Mouse (Mus musculus): Measurements from ENCODE around the gene Rapsn. TPM values are rescaled to one million over a fixed set of nuclear protein-coding genes. Genes with fewer than 3 reads are reported as not detected.

Rapsn gene
- total and polyA plus RNA-seq, 2 experiments from 2014 or later = 32.6 to 62.0 TPM

DNA sequence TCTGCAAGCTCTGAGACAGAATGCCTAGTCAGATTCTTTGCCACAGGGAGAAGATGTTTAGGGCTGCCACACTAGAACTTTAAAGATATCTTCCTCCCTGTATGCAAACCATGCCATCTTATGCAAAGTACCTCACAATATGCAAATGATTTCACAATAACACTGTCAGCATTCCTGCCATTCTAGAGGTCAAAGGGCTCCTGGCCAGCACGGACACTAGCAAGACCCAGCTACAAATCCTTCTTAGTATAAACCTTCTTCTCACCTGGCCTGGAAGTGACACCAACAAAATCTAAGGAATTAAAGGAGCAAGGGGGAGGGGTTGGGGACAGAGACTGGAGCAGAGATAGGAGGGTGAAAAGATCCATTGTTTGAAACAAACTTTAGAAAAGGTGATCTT is 36.7 kb downstream of the Rapsn start:
- no peak for TF ChIP-seq CTCF (IDR thresholded peaks at IDR 0.05; ENCODE audit: low read depth)
- TF ChIP-seq EP300 (IDR thresholded peaks at IDR 0.05; ENCODE audit: low read depth) = no peak
- 31% methylated on average over 1 of the region's 1 CpGs for WGBS

DNA sequence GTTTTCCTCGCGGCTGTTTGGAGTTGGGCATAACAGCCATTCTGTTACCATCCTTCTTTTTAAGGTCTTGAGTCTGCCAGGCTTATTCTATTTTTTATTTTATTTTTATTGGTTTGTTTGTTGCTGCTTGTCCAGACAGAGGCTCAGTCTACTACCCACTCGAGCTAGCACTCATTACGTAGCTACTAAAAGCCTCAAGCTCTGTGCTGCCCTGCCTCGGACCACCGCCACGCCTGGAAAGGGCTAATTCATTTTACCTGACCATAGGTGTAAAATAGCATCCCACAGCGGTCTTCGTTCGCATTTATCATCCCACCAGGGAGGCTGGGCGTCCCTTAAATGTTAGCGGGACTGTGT is 42.5 kb downstream of the Rapsn start:
- H3K27me3 ChIP-seq (ENCODE audit: control insufficient read depth, insufficient read depth, low read length) = no peaks in the 10 kb centered on the region
- TF ChIP-seq CTCF (IDR thresholded peaks at IDR 0.05; ENCODE audit: low read depth) (no peak), EP300 (IDR thresholded peaks at IDR 0.05; ENCODE audit: low read depth) (no peak)
- H3K9me3 ChIP-seq (replicated peaks; ENCODE audit: control insufficient read depth, low read length) = no peaks in the 10 kb centered on the region
- H3K27ac ChIP-seq (ENCODE audit: low read depth) = no peak overlapping the region
- H3K4me1 ChIP-seq (ENCODE audit: control insufficient read depth, insufficient read depth) = no peaks in the 10 kb centered on the region
- no peak for ATAC-seq (ENCODE audit: insufficient read depth, low read depth)
- no peak for DNase-seq (ENCODE audit: low spot score)
- H3K9ac ChIP-seq (replicated peaks; ENCODE audit: low read depth, low read length) = peak overlapping the region; percentile 69; the same call in 1 of the 2 replicates
- peak overlapping the region; percentile 60 for H3K4me3 ChIP-seq (ENCODE audit: low read depth, low read length)
- H3K4me2 ChIP-seq (ENCODE audit: low read depth, low read length) = peak overlapping the region; percentile 97
- WGBS = 29% methylated on average over 12 of the region's 12 CpGs
- no peaks in the 10 kb centered on the region for H3K36me3 ChIP-seq (replicated peaks; ENCODE audit: control insufficient read depth, insufficient read depth, low read length)

More for the DNA sequence above, 36.7 kb downstream of the Rapsn start:
- DNase-seq (ENCODE audit: low spot score) (no peak), ATAC-seq (ENCODE audit: insufficient read depth, low read depth) (no peak)
- Histone ChIP-seq H3K27ac (ENCODE audit: low read depth) (no peak overlapping the region), H3K36me3 (replicated peaks; ENCODE audit: control insufficient read depth, insufficient read depth, low read length) (0 out of 2 replicates have a peak, but pooled peaks cover 4% of the 10 kb centered on the region), H3K9me3 (replicated peaks; ENCODE audit: control insufficient read depth, low read length) (no peaks in the 10 kb centered on the region), H3K4me2 (ENCODE audit: low read depth, low read length) (no peak overlapping the region), H3K9ac (replicated peaks; ENCODE audit: low read depth, low read length) (no peak overlapping the region), H3K4me3 (ENCODE audit: low read depth, low read length) (no peak overlapping the region), H3K4me1 (ENCODE audit: control insufficient read depth, insufficient read depth) (peaks cover 20% of the 10 kb centered on the region), H3K27me3 (ENCODE audit: control insufficient read depth, insufficient read depth, low read length) (no peaks in the 10 kb centered on the region)

DNA sequence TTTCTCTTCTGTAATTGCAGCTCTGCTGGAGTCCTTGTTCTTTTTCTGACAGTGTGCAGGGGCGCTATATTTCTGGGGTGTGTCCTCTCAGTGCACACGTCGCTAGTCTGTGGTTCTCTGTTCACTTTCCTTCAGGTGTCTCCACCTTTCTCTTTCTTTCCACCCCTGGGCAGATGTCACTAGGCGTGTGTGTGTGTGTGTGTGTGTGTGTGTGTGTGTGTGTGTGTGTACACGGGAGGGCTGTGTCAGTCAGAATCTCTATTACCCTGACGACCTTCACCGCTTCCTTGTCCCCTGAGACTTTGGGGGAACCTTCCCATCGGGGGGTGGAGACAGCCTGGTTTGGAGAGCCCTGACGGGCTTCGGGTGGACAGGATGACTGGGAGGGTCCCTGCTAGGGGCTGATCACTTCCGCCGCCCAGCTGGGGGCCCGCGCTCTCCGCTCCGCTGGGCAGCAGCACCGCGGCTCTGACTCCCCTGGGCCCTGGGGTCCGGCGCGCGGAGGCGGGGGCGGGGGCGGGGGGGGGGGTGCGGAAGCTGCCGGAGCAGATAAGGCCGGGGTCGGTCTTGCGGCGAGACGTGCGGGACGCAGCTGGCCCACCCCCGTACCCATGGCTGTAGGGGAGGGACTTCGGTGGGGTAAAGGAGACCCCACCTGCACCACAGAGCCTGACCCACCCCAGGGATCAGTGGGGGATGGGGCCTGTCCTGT is 43.0 kb downstream of the Rapsn start:
- Histone ChIP-seq H3K9me3 (replicated peaks; ENCODE audit: control insufficient read depth, low read length) (no peaks in the 10 kb centered on the region), H3K4me3 (ENCODE audit: low read depth, low read length) (peak overlapping the region; percentile 60), H3K36me3 (replicated peaks; ENCODE audit: control insufficient read depth, insufficient read depth, low read length) (no peaks in the 10 kb centered on the region), H3K9ac (replicated peaks; ENCODE audit: low read depth, low read length) (peak overlapping the region; percentile 69), H3K4me1 (ENCODE audit: control insufficient read depth, insufficient read depth) (no peaks in the 10 kb centered on the region), H3K27ac (ENCODE audit: low read depth) (no peak overlapping the region), H3K4me2 (ENCODE audit: low read depth, low read length) (peak overlapping the region; percentile 97), H3K27me3 (ENCODE audit: control insufficient read depth, insufficient read depth, low read length) (no peaks in the 10 kb centered on the region)
- ATAC-seq (ENCODE audit: insufficient read depth, low read depth) = peak; percentile 64
- WGBS = under 1% methylated on average over 21 of the region's 36 CpGs
- DNase-seq (ENCODE audit: low spot score) = peak; percentile 20
- TF ChIP-seq EP300 (IDR thresholded peaks at IDR 0.05; ENCODE audit: low read depth) (no peak), CTCF (IDR thresholded peaks at IDR 0.05; ENCODE audit: low read depth) (no peak)

DNA sequence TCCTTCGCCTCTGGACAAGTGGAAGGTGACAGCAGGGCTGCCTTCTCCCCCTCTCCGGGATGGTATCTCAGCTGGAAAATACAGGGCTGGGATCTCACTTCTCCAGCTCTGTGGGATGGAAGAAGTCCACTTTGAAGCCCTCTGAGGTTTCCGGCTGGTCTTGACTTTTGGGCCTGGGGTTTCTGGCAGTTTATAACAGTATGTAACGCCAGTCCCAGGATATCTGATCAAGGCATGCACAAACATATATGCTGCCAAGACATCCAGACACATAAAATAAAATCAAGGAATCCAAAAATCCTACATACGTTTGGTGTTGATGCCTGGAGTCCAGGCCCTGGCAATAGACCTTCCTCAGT is 43.6 kb downstream of the Rapsn start:
- no peak overlapping the region for H3K27ac ChIP-seq (ENCODE audit: low read depth)
- peak overlapping the region; percentile 97 for H3K4me2 ChIP-seq (ENCODE audit: low read depth, low read length)
- ATAC-seq (ENCODE audit: insufficient read depth, low read depth) = no peak

DNA sequence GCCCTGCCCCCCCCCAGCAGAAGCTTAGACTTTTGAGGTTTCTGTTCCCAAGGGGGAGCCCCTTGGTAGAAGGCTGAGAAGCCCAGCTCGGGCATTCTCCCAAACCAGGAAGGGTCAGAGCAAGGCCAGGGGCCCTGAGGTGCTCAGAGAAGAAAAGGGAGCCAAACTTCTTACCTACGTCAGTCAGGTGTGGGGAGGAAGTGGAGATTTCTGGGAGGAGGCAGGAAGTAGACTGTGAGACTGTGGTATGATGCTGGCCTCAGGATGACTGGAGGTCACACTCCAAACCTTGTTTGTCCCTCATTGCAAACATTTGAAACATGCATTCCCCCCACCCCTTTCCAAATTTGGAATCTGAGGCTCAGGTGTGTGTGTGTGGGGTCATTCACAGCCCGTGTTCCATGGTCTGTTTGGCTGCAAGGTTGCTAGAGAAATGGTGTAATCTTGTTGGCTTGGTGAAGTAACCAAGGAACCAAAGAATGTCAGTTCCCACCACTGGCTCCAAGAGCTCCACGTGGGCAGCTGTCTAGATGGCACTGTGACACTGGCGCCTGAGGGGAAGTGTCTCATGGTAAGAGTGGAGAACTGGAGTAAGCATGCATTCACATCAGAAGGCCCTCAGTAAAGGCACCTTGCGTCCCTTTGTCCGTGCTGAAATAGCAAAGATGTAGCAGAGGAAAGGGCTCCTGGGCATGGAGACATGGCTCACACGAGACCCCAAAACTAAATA is 45.5 kb downstream of the Rapsn start:
- WGBS = 70% methylated on average over 8 of the region's 8 CpGs
- H3K27me3 ChIP-seq (ENCODE audit: control insufficient read depth, insufficient read depth, low read length) = no peaks in the 10 kb centered on the region
- H3K27ac ChIP-seq (ENCODE audit: low read depth) = no peak overlapping the region
- no peak overlapping the region for H3K4me2 ChIP-seq (ENCODE audit: low read depth, low read length)
- TF ChIP-seq EP300 (IDR thresholded peaks at IDR 0.05; ENCODE audit: low read depth) = no peak
- TF ChIP-seq CTCF (IDR thresholded peaks at IDR 0.05; ENCODE audit: low read depth) = no peak
- no peaks in the 10 kb centered on the region for H3K36me3 ChIP-seq (replicated peaks; ENCODE audit: control insufficient read depth, insufficient read depth, low read length)
- no peaks in the 10 kb centered on the region for H3K9me3 ChIP-seq (replicated peaks; ENCODE audit: control insufficient read depth, low read length)
- H3K4me1 ChIP-seq (ENCODE audit: control insufficient read depth, insufficient read depth) = no peaks in the 10 kb centered on the region
- DNase-seq (ENCODE audit: low spot score) (no peak), ATAC-seq (ENCODE audit: insufficient read depth, low read depth) (no peak)
- no peak overlapping the region for H3K4me3 ChIP-seq (ENCODE audit: low read depth, low read length)
- no peak overlapping the region for H3K9ac ChIP-seq (replicated peaks; ENCODE audit: low read depth, low read length)

More for the DNA sequence above, 43.6 kb downstream of the Rapsn start:
- Histone ChIP-seq H3K36me3 (replicated peaks; ENCODE audit: control insufficient read depth, insufficient read depth, low read length) (no peaks in the 10 kb centered on the region), H3K4me1 (ENCODE audit: control insufficient read depth, insufficient read depth) (no peaks in the 10 kb centered on the region), H3K9ac (replicated peaks; ENCODE audit: low read depth, low read length) (peak overlapping the region; percentile 69), H3K9me3 (replicated peaks; ENCODE audit: control insufficient read depth, low read length) (no peaks in the 10 kb centered on the region), H3K4me3 (ENCODE audit: low read depth, low read length) (peak overlapping the region; percentile 60), H3K27me3 (ENCODE audit: control insufficient read depth, insufficient read depth, low read length) (no peaks in the 10 kb centered on the region)
- DNase-seq (ENCODE audit: low spot score) = no peak
- TF ChIP-seq CTCF (IDR thresholded peaks at IDR 0.05; ENCODE audit: low read depth) = no peak
- TF ChIP-seq EP300 (IDR thresholded peaks at IDR 0.05; ENCODE audit: low read depth) = no peak
- WGBS = 28% methylated on average over 5 of the region's 5 CpGs

Data from heart, postnatal 0 days (tissue).